Mouse (Mus musculus): ENCODE measurements around the gene Fbxo8.

DNA sequence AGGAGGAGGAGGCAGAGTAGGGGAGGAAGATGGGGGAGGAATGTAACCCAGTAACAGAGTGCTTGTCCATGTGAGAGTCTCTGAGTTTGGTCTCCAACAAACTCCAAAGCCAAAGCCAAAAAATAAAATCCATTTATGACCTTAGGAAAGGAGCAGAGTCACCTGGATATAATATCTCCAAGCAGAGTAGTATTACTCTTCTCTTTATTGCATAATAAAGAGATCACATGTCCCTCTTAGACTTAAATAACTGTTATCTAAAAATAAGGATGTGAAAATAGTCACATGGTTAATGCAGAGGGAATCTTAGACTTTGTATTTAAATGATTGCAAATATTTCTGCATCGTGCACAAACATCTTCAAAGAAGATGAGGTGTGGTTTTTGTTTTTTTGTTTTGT lies 63.3 kb downstream of the Fbxo8 start:
- TF ChIP-seq POLR2A (IDR thresholded peaks at IDR 0.05; ENCODE audit: insufficient read length, low read depth), result no peak
- no peak for TF ChIP-seq E2F4 (IDR thresholded peaks at IDR 0.05; ENCODE audit: insufficient read depth)
- no peak for TF ChIP-seq CEBPB (IDR thresholded peaks at IDR 0.05; ENCODE audit: insufficient read depth, poor library complexity, severe bottlenecking)
- TF ChIP-seq REST (IDR thresholded peaks at IDR 0.05; ENCODE audit: insufficient read depth, insufficient read length), result no peak
- no peak for TF ChIP-seq MYOG (IDR thresholded peaks at IDR 0.05; ENCODE audit: control insufficient read depth in 1 of 3, insufficient read depth in 1 of 3, insufficient read length in 2 of 3, low read depth in 2 of 3)
- no peak for TF ChIP-seq MAX (IDR thresholded peaks at IDR 0.05; ENCODE audit: low read depth)

Measured in myocyte (in vitro differentiated cells).